Mouse (Mus musculus) bone marrow macrophage, adult 2 months (primary cell): ENCODE measurements around the gene 2700097O09Rik. TPM values are rescaled to one million over a fixed set of nuclear protein-coding genes. Genes with fewer than 3 reads are reported as not detected.
"Not testable (repeated sequence)": the region's sequence is repeated elsewhere in the genome, so short reads cannot be mapped to it uniquely, and the experiment has no call there.

Source experiments
- H3K27ac ChIP-seq: 2 replicates; pipeline ENCODE4 v1.5.1; 2012; ENCODE audit warnings: low read depth, low read length; ENCODE audit not compliant: insufficient read depth
- H3K4me1 ChIP-seq: 2 replicates; pipeline ENCODE4 v1.6.1; 2012; ENCODE audit warnings: low read length; ENCODE audit not compliant: control insufficient read depth, insufficient read depth
- H3K4me3 ChIP-seq: 2 replicates; pipeline ENCODE4 v1.5.1; 2012; ENCODE audit warnings: mild to moderate bottlenecking, low read length, moderate library complexity; ENCODE audit not compliant: insufficient read depth
- CTCF ChIP-seq: IDR thresholded peaks from 2 replicates; pipeline ENCODE4 v1.5.1; 2012; ENCODE audit warnings: low read depth, mild to moderate bottlenecking, low read length, moderate library complexity
- POLR2A ChIP-seq: IDR thresholded peaks from 2 replicates; pipeline ENCODE4 v1.6.1; 2012; ENCODE audit warnings: mild to moderate bottlenecking, low read depth, low read length, borderline replicate concordance
- polyA plus RNA-seq: library from polyadenylated mRNA; stranded (reverse); fragments of >200 nt; gene quantifications from 2 replicates; pipeline ENCODE4 v1.2.4, GENCODE M21; 2012; ENCODE audit not compliant: missing spikeins, insufficient read depth, insufficient read length

Gene 2700097O09Rik
- polyA plus RNA-seq = 9.7 and 12.8 TPM in 2 replicates

GRCm38 (mm10) chr12:55079726-55080600 is at the start of gene 2700097O09Rik, which contains the start of gene Srp54a:
Gene 2700097O09Rik, minus strand, starts transcription at chr12:55080110.
Gene Srp54a, plus strand, starts transcription at chr12:55080262.
- Histone ChIP-seq H3K4me3 (peak within 1 kb of the TSS; percentile 95), H3K27ac (peak within 1 kb of the TSS; percentile 86)
- not testable (repeated sequence) for H3K4me1 ChIP-seq

GRCm38 (mm10) chr12:55124731-55125130 is 44.8 kb upstream of the 2700097O09Rik start:
- not testable (repeated sequence) for H3K4me3 ChIP-seq, H3K27ac ChIP-seq, H3K4me1 ChIP-seq

- not testable (repeated sequence) for H3K4me1 ChIP-seq, H3K4me3 ChIP-seq, H3K27ac ChIP-seq
These were observed 44.3 kb upstream of the 2700097O09Rik start, which contains the start of gene Fam177a for GRCm38 (mm10) chr12:55124242-55124641. Gene Fam177a, plus strand, starts transcription at chr12:55124469.

GRCm38 (mm10) chr12:55112616-55113015 is 32.7 kb upstream of the 2700097O09Rik start:
- H3K27ac ChIP-seq, H3K4me3 ChIP-seq, H3K4me1 ChIP-seq: not testable (repeated sequence)

- H3K4me3 ChIP-seq, H3K27ac ChIP-seq, H3K4me1 ChIP-seq: not testable (repeated sequence)
These were observed 12.2 kb upstream of the 2700097O09Rik start for GRCm38 (mm10) chr12:55092127-55092526.

GRCm38 (mm10) chr12:55080601-55080942 is 662 bp upstream of the 2700097O09Rik start:
- peak overlapping the region; percentile 95 for H3K4me3 ChIP-seq
- peak overlapping the region; percentile 85 for H3K27ac ChIP-seq
- H3K4me1 ChIP-seq = not testable (repeated sequence)

- not testable (repeated sequence) for H3K4me3 ChIP-seq, H3K4me1 ChIP-seq
These were observed 1.2 kb downstream of the 2700097O09Rik start for GRCm38 (mm10) chr12:55078706-55079105.

GRCm38 (mm10) chr12:55075296-55075695 is 4.6 kb downstream of the 2700097O09Rik start:
- H3K4me3 ChIP-seq = no peak overlapping the region
- no peak overlapping the region for H3K27ac ChIP-seq
- H3K4me1 ChIP-seq = 0 out of 2 replicates have a peak, but pooled peaks cover 2% of the 10 kb centered on the region
- TF ChIP-seq CTCF (no peak), POLR2A (no peak)

More at GRCm38 (mm10) chr12:55078706-55079105, 1.2 kb downstream of the 2700097O09Rik start:
- not testable (repeated sequence) for H3K27ac ChIP-seq

GRCm38 (mm10) chr12:55073686-55074085 is 6.2 kb downstream of the 2700097O09Rik start:
- H3K4me1 ChIP-seq = 0 out of 2 replicates have a peak, but pooled peaks cover 2% of the 10 kb centered on the region
- no peak overlapping the region for H3K4me3 ChIP-seq
- no peak for TF ChIP-seq CTCF
- TF ChIP-seq POLR2A = no peak
- H3K27ac ChIP-seq = no peak overlapping the region

- Histone ChIP-seq H3K4me3 (no peak overlapping the region), H3K4me1 (0 out of 2 replicates have a peak, but pooled peaks cover 2% of the 10 kb centered on the region), H3K27ac (no peak overlapping the region)
- TF ChIP-seq CTCF = no peak
- TF ChIP-seq POLR2A = no peak
These were observed 7.4 kb downstream of the 2700097O09Rik start for GRCm38 (mm10) chr12:55072495-55072894.

GRCm38 (mm10) chr12:55062141-55062540 is 17.8 kb downstream of the 2700097O09Rik start:
- Histone ChIP-seq H3K4me3 (no peak overlapping the region), H3K27ac (no peak overlapping the region), H3K4me1 (no peaks in the 10 kb centered on the region)
- no peak for TF ChIP-seq CTCF
